Mouse (Mus musculus) ES-Bruce4 (cell line): ENCODE data around the gene 6330409D20Rik.

Experiments
- CTCF ChIP-seq: IDR thresholded peaks from one replicate; pipeline ENCODE4 v1.8.1; 2011; ENCODE audit warnings: low read depth, low read length
- POLR2A ChIP-seq: IDR thresholded peaks from one replicate; pipeline ENCODE4 v1.8.1; 2011; ENCODE audit warnings: low read length; ENCODE audit not compliant: insufficient read depth

DNA sequence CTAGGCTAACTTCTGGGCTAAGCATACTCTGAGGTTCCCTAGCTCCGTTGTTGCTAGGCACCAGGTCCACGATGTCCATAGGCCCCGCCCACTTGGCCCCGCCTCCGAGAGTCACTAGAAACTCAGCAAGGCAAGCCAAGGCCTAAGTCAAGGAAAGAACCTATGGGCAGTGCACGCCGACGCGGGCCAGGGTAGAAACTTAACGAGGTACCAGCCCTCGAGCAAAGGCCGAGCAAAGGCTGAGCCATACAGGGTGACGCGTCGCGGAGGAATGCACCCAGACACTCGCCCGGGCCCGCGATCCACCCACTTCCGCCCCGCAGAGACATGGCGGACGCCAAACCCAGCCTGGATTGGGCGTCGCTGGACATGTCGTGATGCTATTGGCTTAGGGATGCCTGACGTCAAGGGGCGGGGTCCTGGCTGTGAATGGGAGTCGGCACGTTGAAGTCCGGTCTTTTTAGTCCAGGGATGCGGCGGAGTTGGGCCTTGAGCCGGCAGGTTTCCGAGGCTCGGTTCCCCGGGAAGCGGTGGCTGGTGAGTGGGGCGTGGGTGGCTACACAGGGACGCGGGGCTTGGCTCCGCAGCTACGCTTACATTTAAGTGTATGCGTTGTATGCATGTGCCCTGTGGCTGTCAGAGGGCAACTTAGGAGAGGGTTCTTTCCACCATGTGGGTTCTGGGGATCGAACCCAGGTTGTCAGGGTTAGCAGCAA is 34.7 kb upstream of the 6330409D20Rik start, which contains the start of the genes Ttc16 and Ptrh1:
- TF ChIP-seq POLR2A = peak; percentile 55
- no peak for TF ChIP-seq CTCF
